Mouse (Mus musculus) liver, embryonic 11.5 days (tissue): ENCODE data around the gene Fmc1. TPM values are rescaled to one million over a fixed set of nuclear protein-coding genes. Genes with fewer than 3 reads are reported as not detected.
"Not testable (repeated sequence)": the region's sequence is repeated elsewhere in the genome, so short reads cannot be mapped to it uniquely, and the experiment has no call there.

Source experiments
- ATAC-seq: fragments of 200-750 bp; cut with Nextera tagmentation; replicated peaks from 2 replicates; pipeline ENCODE4 v1.8.0; 2017; ENCODE audit warnings: moderate number of reproducible peaks, mild to moderate bottlenecking, moderate TSS enrichment, moderate library complexity; ENCODE audit not compliant: low FRiP score
- DNase-seq: peaks from one replicate; pipeline ENCODE4 v3.0.0-alpha.2; 2017; ENCODE audit warnings: low spot score
- H3K27ac ChIP-seq: fragments of 300-500 bp; sonication (generic); 2 replicates; pipeline ENCODE4 v1.5.1; 2014; ENCODE audit warnings: mild to moderate bottlenecking, low read depth, low read length, control low read depth
- H3K27me3 ChIP-seq: fragments of 300-500 bp; sonication (generic); replicated peaks from 2 replicates; pipeline ENCODE4 v1.6.1; 2014; ENCODE audit warnings: low read length, mixed read lengths; ENCODE audit not compliant: control insufficient read depth, insufficient read depth
- H3K36me3 ChIP-seq: fragments of 300-500 bp; sonication (generic); 2 replicates; pipeline ENCODE4 v1.6.1; 2014; ENCODE audit warnings: mild to moderate bottlenecking, low read length, moderate library complexity, mixed read lengths; ENCODE audit not compliant: control insufficient read depth, insufficient read depth
- H3K4me1 ChIP-seq: fragments of 300-500 bp; sonication (generic); replicated peaks from 2 replicates; pipeline ENCODE4 v1.6.1; 2014; ENCODE audit warnings: low read length, mixed read lengths; ENCODE audit not compliant: control insufficient read depth, insufficient read depth
- H3K4me2 ChIP-seq: fragments of 300-500 bp; sonication (generic); 2 replicates; pipeline ENCODE4 v1.6.1; 2014; ENCODE audit warnings: mild to moderate bottlenecking, control low read depth, moderate library complexity
- H3K4me3 ChIP-seq: fragments of 300-500 bp; sonication (generic); 2 replicates; pipeline ENCODE4 v1.5.1; 2014; ENCODE audit warnings: low read depth, low read length, control low read depth
- H3K9ac ChIP-seq: fragments of 300-500 bp; sonication (generic); 2 replicates; pipeline ENCODE4 v1.6.1; 2014; ENCODE audit warnings: low read depth, low read length, control low read depth
- H3K9me3 ChIP-seq: fragments of 300-500 bp; sonication (generic); 2 replicates; pipeline ENCODE4 v1.6.1; 2016; ENCODE audit warnings: low read length, inconsistent platforms, mixed read lengths; ENCODE audit not compliant: control insufficient read depth
- WGBS: fragments of 180-500 bp; shearing (Covaris S2); extraction: QIAGEN DNeasy Blood & Tissue Kit; methylation state at CpG from one replicate; pipeline ENCODE4 v1.1.7; 2014; 5-methylcytosine and 5-hydroxymethylcytosine counted together
- polyA plus RNA-seq: library from polyadenylated mRNA; unstranded; fragments of >200 nt; fragmentation: Nextera tagmentation; extraction: Ambion mirVana; gene quantifications from 2 replicates; pipeline ENCODE4 v1.2.1, GENCODE M21; 2014

Fmc1 gene
- polyA plus RNA-seq, 1 experiment from 2014 or later: 141 TPM

DNA sequence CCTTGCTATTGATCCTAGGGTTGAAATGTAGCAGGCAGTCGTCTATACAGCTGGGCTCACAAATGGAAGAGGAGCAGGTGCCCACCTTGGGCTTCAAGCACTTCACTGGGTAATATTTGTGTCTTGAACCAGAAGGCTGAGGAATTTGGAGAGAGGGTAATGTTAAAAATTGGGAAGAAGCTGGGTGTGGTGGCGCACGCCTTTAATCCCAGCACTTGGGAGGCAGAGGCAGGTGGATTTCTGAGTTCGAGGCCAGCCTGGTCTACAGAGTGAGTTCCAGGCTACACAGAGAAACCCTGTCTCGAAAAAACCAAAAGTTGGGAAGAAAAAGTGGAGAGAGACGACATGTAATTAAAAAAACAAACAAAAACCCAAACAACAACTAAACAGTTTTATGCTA lies 16.5 kb downstream of the Fmc1 start:
- H3K9me3 ChIP-seq, H3K27me3 ChIP-seq, H3K36me3 ChIP-seq, DNase-seq, ATAC-seq: not testable (repeated sequence)
- H3K4me1 ChIP-seq: peaks cover 12% of the 10 kb centered on the region
- H3K27ac ChIP-seq: peak overlapping the region; percentile 98; the same call in 1 of the 2 replicates
- H3K9ac ChIP-seq: peak overlapping the region; percentile 83
- 82% methylated on average over 6 of the region's 6 CpGs for WGBS
- H3K4me3 ChIP-seq: peak overlapping the region; percentile 69
- peak overlapping the region; percentile 69 for H3K4me2 ChIP-seq

GRCm38 (mm10) chr6:38550250-38551061 lies 17.2 kb downstream of the Fmc1 start:
- ATAC-seq (peak; percentile 67), DNase-seq (peak; percentile 87)
- WGBS: 6% methylated on average over 28 of the region's 28 CpGs
- no peaks in the 10 kb centered on the region; the same call in 1 of the 2 replicates for H3K36me3 ChIP-seq
- peak overlapping the region; percentile 69 for H3K4me2 ChIP-seq
- H3K9me3 ChIP-seq: no peaks in the 10 kb centered on the region
- no peaks in the 10 kb centered on the region for H3K27me3 ChIP-seq
- peaks cover 12% of the 10 kb centered on the region for H3K4me1 ChIP-seq
- H3K9ac ChIP-seq: peak overlapping the region; percentile 83
- peak overlapping the region; percentile 69 for H3K4me3 ChIP-seq
- H3K27ac ChIP-seq: peak overlapping the region; percentile 98

GRCm38 (mm10) chr6:38551062-38551988 lies 18.0 kb downstream of the Fmc1 start, which contains the start of gene Luc7l2:
Gene Luc7l2 (plus strand): TSS chr6:38551334.
- under 1% methylated on average over 96 of the region's 98 CpGs for WGBS
- Histone ChIP-seq H3K27me3 (no peaks in the 10 kb centered on the region), H3K36me3 (peaks cover 5% of the 10 kb centered on the region; the same call in 1 of the 2 replicates), H3K4me1 (peaks cover 14% of the 10 kb centered on the region), H3K9ac (peak within 1 kb of the TSS; percentile 97), H3K9me3 (no peaks in the 10 kb centered on the region), H3K4me3 (peak within 1 kb of the TSS; percentile 69), H3K27ac (peak within 1 kb of the TSS; percentile 98), H3K4me2 (peak within 1 kb of the TSS; percentile 69)
- DNase-seq (peak; percentile 96), ATAC-seq (peak; percentile 83)

DNA sequence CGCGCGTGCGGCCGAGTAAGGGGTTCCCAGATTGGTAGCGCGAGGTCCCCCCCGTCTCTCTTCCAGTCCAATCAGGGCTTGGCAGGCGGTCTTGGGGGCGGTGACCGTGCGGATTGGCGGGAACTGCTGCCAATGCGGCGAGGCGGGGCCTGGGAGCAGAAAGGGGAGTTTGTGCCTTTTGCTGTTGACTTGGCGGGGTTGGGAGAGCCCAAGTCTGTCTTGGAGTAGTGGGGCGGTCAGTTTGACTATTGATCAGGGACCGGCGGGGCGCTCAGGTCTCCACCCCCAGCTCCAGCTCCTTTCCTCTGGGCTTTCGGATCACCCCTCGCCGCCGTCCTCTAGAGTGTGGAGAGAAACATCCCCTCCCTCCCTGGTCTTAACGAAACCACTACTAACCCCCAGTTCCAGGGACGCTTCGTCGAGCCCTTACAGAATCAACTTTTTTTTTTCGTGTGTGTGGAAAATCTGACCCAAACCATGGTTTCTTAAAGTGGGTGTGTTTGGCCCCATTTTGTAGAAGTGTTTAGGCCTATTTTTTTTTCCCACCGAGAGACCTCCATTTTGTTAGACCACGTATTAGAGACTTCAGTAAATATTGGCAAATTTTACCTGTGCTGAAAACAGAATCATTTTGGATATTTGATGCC lies 18.8 kb downstream of the Fmc1 start:
- ATAC-seq: peak; percentile 92
- Histone ChIP-seq H3K4me1 (peaks cover 14% of the 10 kb centered on the region), H3K27me3 (no peaks in the 10 kb centered on the region), H3K9me3 (no peaks in the 10 kb centered on the region), H3K36me3 (peaks cover 5% of the 10 kb centered on the region; the same call in 1 of the 2 replicates), H3K4me3 (peak overlapping the region; percentile 69), H3K27ac (peak overlapping the region; percentile 98), H3K9ac (peak overlapping the region; percentile 97), H3K4me2 (peak overlapping the region; percentile 51)
- peak; percentile 98 for DNase-seq
- WGBS: under 1% methylated on average over 32 of the region's 32 CpGs

- peaks cover 14% of the 10 kb centered on the region for H3K4me1 ChIP-seq
- H3K36me3 ChIP-seq: peaks cover 7% of the 10 kb centered on the region; the same call in 1 of the 2 replicates
- peak overlapping the region; percentile 51 for H3K4me2 ChIP-seq
- no peak for DNase-seq
- ATAC-seq: no peak
- no peak overlapping the region for H3K9ac ChIP-seq
- WGBS: 20% methylated on average over 5 of the region's 5 CpGs
- no peaks in the 10 kb centered on the region for H3K27me3 ChIP-seq
- H3K9me3 ChIP-seq: no peaks in the 10 kb centered on the region
- no peak overlapping the region for H3K27ac ChIP-seq
- H3K4me3 ChIP-seq: peak overlapping the region; percentile 69
These were observed 19.3 kb downstream of the Fmc1 start for GRCm38 (mm10) chr6:38552636-38553000.

DNA sequence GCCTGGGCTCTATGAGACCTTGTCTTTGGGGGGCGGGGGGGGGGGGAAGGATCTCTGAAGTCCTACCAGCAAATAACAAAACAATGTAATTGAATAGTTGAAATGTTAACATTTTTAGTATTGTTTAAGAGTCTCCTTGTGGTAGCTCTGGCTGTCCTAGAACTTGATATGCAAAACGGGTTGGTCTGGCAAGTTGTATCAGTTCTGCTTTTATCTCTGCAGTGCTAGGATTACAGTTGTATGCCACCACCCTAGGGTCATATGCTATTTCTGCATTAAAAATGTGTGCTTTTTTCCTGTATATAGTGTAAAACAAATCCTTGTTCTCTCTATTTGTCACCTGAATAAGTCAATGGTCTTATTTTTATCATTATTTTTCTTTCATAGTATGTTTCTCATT lies 42.8 kb downstream of the Fmc1 start:
- 67% methylated on average over 2 of the region's 2 CpGs for WGBS
- no peak for ATAC-seq

GRCm38 (mm10) chr6:38580112-38580857 lies 47.0 kb downstream of the Fmc1 start:
- Histone ChIP-seq H3K4me2 (no peak overlapping the region), H3K27me3 (no peaks in the 10 kb centered on the region), H3K27ac (no peak overlapping the region), H3K4me3 (no peak overlapping the region), H3K9me3 (no peaks in the 10 kb centered on the region), H3K4me1 (no peaks in the 10 kb centered on the region), H3K9ac (no peak overlapping the region), H3K36me3 (peaks cover 16% of the 10 kb centered on the region)
- WGBS: 96% methylated on average over 3 of the region's 3 CpGs
- DNase-seq (no peak), ATAC-seq (no peak)

More for the DNA sequence above, 42.8 kb downstream of the Fmc1 start:
- Histone ChIP-seq H3K4me1 (no peaks in the 10 kb centered on the region), H3K36me3 (peaks cover 20% of the 10 kb centered on the region), H3K9ac (no peak overlapping the region), H3K27me3 (no peaks in the 10 kb centered on the region), H3K4me3 (no peak overlapping the region), H3K27ac (no peak overlapping the region), H3K4me2 (no peak overlapping the region), H3K9me3 (no peaks in the 10 kb centered on the region)
- DNase-seq: no peak

DNA sequence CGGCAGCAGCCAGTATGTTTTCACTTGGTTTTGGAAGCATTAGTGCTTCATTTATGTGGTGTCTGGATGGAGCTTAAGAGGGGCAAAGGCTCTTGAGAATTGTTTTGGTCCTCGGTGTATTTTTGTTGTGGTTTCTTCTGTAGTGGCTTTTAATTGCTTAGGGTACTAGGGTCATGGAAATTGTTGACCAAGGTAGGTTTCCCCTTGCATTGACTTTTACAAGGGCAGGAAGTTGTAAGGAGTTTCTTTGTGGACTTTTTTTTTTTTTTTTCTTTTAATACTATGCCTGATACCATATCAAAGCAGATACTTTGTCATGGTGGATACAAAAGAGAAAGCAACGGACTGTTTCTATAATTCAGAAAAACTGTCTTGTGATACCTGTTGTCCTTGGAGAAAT lies 48.4 kb downstream of the Fmc1 start:
- no peak for ATAC-seq
- Histone ChIP-seq H3K36me3 (peaks cover 26% of the 10 kb centered on the region), H3K9me3 (no peaks in the 10 kb centered on the region), H3K4me2 (no peak overlapping the region), H3K4me3 (no peak overlapping the region), H3K4me1 (no peaks in the 10 kb centered on the region), H3K9ac (no peak overlapping the region), H3K27me3 (no peaks in the 10 kb centered on the region), H3K27ac (no peak overlapping the region)
- WGBS: 88% methylated on average over 3 of the region's 3 CpGs
- DNase-seq: no peak
